8 mouse cellular contexts compared by ENCODE assay signal in genomic region chr14:56810781-56811690, GRCm38 (mm10). TPM values are rescaled to one million over a fixed set of nuclear protein-coding genes. Genes with fewer than 3 reads are reported as not detected.
DNase-seq lines count a peak whose midpoint lies in the region; ATAC-seq and TF ChIP-seq lines count a peak whose summit lies in the region.
"Not testable (repeated sequence)": the region's sequence is repeated elsewhere in the genome, so short reads cannot be mapped to it uniquely, and the experiment has no call there.

No protein-coding gene starts in this region.

- WGBS in heart, embryonic 12.5 days: under 1% methylated on average over 56 of the region's 86 CpGs
- 1% methylated on average over 19 of the region's 86 CpGs for WGBS in kidney, embryonic 15.5 days
- WGBS in liver, embryonic 14.5 days (ENCODE audit: insufficient replicate concordance): 1% methylated on average over 28 of the region's 86 CpGs
- under 1% methylated on average over 25 of the region's 86 CpGs for whole genome bisulfite sequencing in stomach, embryonic 14.5 days

- TF ChIP-seq EP300 in liver, embryonic 14.5 days (IDR thresholded peaks at IDR 0.05; ENCODE audit: low read depth): not testable (repeated sequence)

- H3K4me2 ChIP-seq in heart, embryonic 12.5 days: peak overlapping the region; percentile 77
- peak overlapping the region; percentile 59 for H3K4me2 ChIP-seq in kidney, embryonic 15.5 days
- H3K4me2 ChIP-seq in liver, embryonic 14.5 days (ENCODE audit: low read depth): peak overlapping the region; percentile 89
- peak overlapping the region; percentile 65 for H3K4me2 ChIP-seq in stomach, embryonic 14.5 days (replicated peaks; ENCODE audit: low read depth, low read length)

- H3K4me3 ChIP-seq in heart, embryonic 12.5 days: peak overlapping the region; percentile 82
- peak overlapping the region; percentile 71 for H3K4me3 ChIP-seq in kidney, embryonic 15.5 days (replicated peaks)
- H3K4me3 ChIP-seq in liver, embryonic 14.5 days (ENCODE audit: insufficient read depth in 1 of 2, low read depth in 2 of 2, low read length in 2 of 2): peak overlapping the region; percentile 84 to 99
- H3K4me3 ChIP-seq in stomach, embryonic 14.5 days (ENCODE audit: low read depth, low read length): peak overlapping the region; percentile 72

- DNase-seq in B cell, adult 2 months: peak; percentile 42 to 56
- peak; percentile 49 for DNase-seq in brain, adult 2 months (ENCODE audit: low read depth, low spot score)
- DNase-seq in liver, embryonic 14.5 days (ENCODE audit: low read depth in 3 of 3, low spot score in 3 of 3): peak; percentile 26 to 32 (median 32)
- DNase-seq in natural killer cell, adult 2 months (ENCODE audit: low spot score in 2 of 2): peak; percentile 34 to 36

- H3K27ac ChIP-seq in heart, embryonic 12.5 days (ENCODE audit: poor library complexity, severe bottlenecking): peak overlapping the region; percentile 94
- H3K27ac ChIP-seq in kidney, embryonic 15.5 days: peak overlapping the region; percentile 94
- peak overlapping the region; percentile 82 for H3K27ac ChIP-seq in liver, embryonic 14.5 days
- H3K27ac ChIP-seq in stomach, embryonic 14.5 days (ENCODE audit: low read length): peak overlapping the region; percentile 90

- peak overlapping the region; percentile 90 for H3K9ac ChIP-seq in heart, embryonic 12.5 days
- H3K9ac ChIP-seq in kidney, embryonic 15.5 days: peak overlapping the region; percentile 75
- peak overlapping the region; percentile 93 for H3K9ac ChIP-seq in liver, embryonic 14.5 days (replicated peaks)
- H3K9ac ChIP-seq in stomach, embryonic 14.5 days (replicated peaks; ENCODE audit: low read depth, low read length): peak overlapping the region; percentile 71

- not testable (repeated sequence) for H3K27me3 ChIP-seq in heart, embryonic 12.5 days (replicated peaks); kidney, embryonic 15.5 days; liver, embryonic 14.5 days (ENCODE audit: control insufficient read depth, insufficient read depth, low read length); stomach, embryonic 14.5 days (ENCODE audit: control insufficient read depth, insufficient read depth, low read length)

- TF ChIP-seq CTCF in liver, embryonic 14.5 days (IDR thresholded peaks at IDR 0.05; ENCODE audit: low read depth): not testable (repeated sequence)

- H3K4me1 ChIP-seq in heart, embryonic 12.5 days (replicated peaks): peaks cover 14% of the 10 kb centered on the region
- peaks cover 24% of the 10 kb centered on the region; the same call in 1 of the 2 replicates for H3K4me1 ChIP-seq in kidney, embryonic 15.5 days
- H3K4me1 ChIP-seq in liver, embryonic 14.5 days (replicated peaks; ENCODE audit: control insufficient read depth in 2 of 2, insufficient read depth in 2 of 2, low read length in 1 of 2): peaks cover 2 to 11% of the 10 kb centered on the region in 2 experiments
- not testable (repeated sequence) for H3K4me1 ChIP-seq in stomach, embryonic 14.5 days (ENCODE audit: control insufficient read depth, insufficient read depth, low read length)

- not testable (repeated sequence) for H3K9me3 ChIP-seq in heart, embryonic 12.5 days (replicated peaks); kidney, embryonic 15.5 days (replicated peaks); liver, embryonic 14.5 days (ENCODE audit: control insufficient read depth, low read length); stomach, embryonic 14.5 days (ENCODE audit: control insufficient read depth, low read depth, low read length)

- ATAC-seq in erythroblast, adult 5-6 weeks (replicated peaks; ENCODE audit: low FRiP score, poor library complexity, severe bottlenecking): peak; percentile 69
- ATAC-seq in heart, embryonic 12.5 days (ENCODE audit: insufficient number of reproducible peaks, low FRiP score): peak; percentile 86
- not testable (repeated sequence) for ATAC-seq in kidney, embryonic 15.5 days (replicated peaks; ENCODE audit: low FRiP score)
- ATAC-seq in liver, embryonic 14.5 days (ENCODE audit: insufficient read depth): peak; percentile 81
- peak; percentile 82; the same call in 1 of the 2 replicates for ATAC-seq in stomach, embryonic 14.5 days (ENCODE audit: insufficient number of reproducible peaks, insufficient read depth, low FRiP score, low read depth)

- peaks cover 12% of the 10 kb centered on the region; the same call in 1 of the 2 replicates for H3K36me3 ChIP-seq in heart, embryonic 12.5 days
- peaks cover 21% of the 10 kb centered on the region for H3K36me3 ChIP-seq in kidney, embryonic 15.5 days
- H3K36me3 ChIP-seq in liver, embryonic 14.5 days (replicated peaks; ENCODE audit: control insufficient read depth, insufficient read depth, low read depth); stomach, embryonic 14.5 days (ENCODE audit: control insufficient read depth, insufficient read depth, low read length): not testable (repeated sequence)

RNA-seq across cellular contexts. Expression of gene Zmym5, which starts 0.5 kb away (rescaled TPM):
- total RNA-seq in erythroblast, adult 5-6 weeks (2015; ENCODE audit: low replicate concordance): 26.3 and 28.2 TPM in 2 replicates
- total RNA-seq in erythroblast, adult 5-6 weeks (2017; ENCODE audit: low replicate concordance): 19.9 and 24.5 TPM in 2 replicates
- 19.1 and 21.7 TPM in 2 replicates for polyA plus RNA-seq in heart, embryonic 12.5 days (2016; fragmentation: Nextera tagmentation; extraction: Ambion mirVana)
- polyA plus RNA-seq in kidney, embryonic 15.5 days (2015; fragmentation: Nextera tagmentation; extraction: Ambion mirVana): 32.5 and 33.5 TPM in 2 replicates
- polyA plus RNA-seq in liver, embryonic 14.5 days (2012; rRNA removed): 2.9 and 5.6 TPM in 2 replicates
- 5.2 and 6.0 TPM in 2 replicates for polyA plus RNA-seq in liver, embryonic 14.5 days (2014; fragmentation: Nextera tagmentation; extraction: Ambion mirVana)
- 27.6 and 27.8 TPM in 2 replicates for polyA plus RNA-seq in stomach, embryonic 14.5 days (2014; fragmentation: Nextera tagmentation; extraction: Ambion mirVana)

RNA-seq across cellular contexts. Expression of gene Pspc1, which starts 32.9 kb away (rescaled TPM):
- 8.3 and 29.7 TPM in 2 replicates for total RNA-seq in erythroblast, adult 5-6 weeks (2015; ENCODE audit: low replicate concordance)
- 99.5 and 123 TPM in 2 replicates for total RNA-seq in erythroblast, adult 5-6 weeks (2017; ENCODE audit: low replicate concordance)
- 29.5 and 37.9 TPM in 2 replicates for polyA plus RNA-seq in heart, embryonic 12.5 days (2016; fragmentation: Nextera tagmentation; extraction: Ambion mirVana)
- 36.1 and 39.7 TPM in 2 replicates for polyA plus RNA-seq in kidney, embryonic 15.5 days (2015; fragmentation: Nextera tagmentation; extraction: Ambion mirVana)
- 6.8 and 12.1 TPM in 2 replicates for polyA plus RNA-seq in liver, embryonic 14.5 days (2012; rRNA removed)
- polyA plus RNA-seq in liver, embryonic 14.5 days (2014; fragmentation: Nextera tagmentation; extraction: Ambion mirVana): 11.0 and 12.0 TPM in 2 replicates
- polyA plus RNA-seq in stomach, embryonic 14.5 days (2014; fragmentation: Nextera tagmentation; extraction: Ambion mirVana): 35.7 and 36.8 TPM in 2 replicates
